Mouse (Mus musculus): ENCODE data around the gene Arhgef1. TPM values are rescaled to one million over a fixed set of nuclear protein-coding genes. Genes with fewer than 3 reads are reported as not detected.
A peak's percentile ranks its signal among the peaks of the same experiment; 100 is the strongest.

Gene Arhgef1
- polyA plus RNA-seq, 1 experiment from 2014 or later, result 73.7 TPM

GRCm38 (mm10) chr7:24897959-24898358 is 4.8 kb upstream of the Arhgef1 start:
- ATAC-seq, result no peak
- Histone ChIP-seq H3K27ac (ENCODE audit: low read length) (no peak overlapping the region), H3K9ac (replicated peaks; ENCODE audit: low read depth, low read length) (no peak overlapping the region), H3K9me3 (ENCODE audit: control insufficient read depth, low read length) (no peaks in the 10 kb centered on the region), H3K4me1 (replicated peaks; ENCODE audit: control insufficient read depth, insufficient read depth, low read length) (0 out of 2 replicates have a peak, but pooled peaks cover 1% of the 10 kb centered on the region), H3K27me3 (replicated peaks; ENCODE audit: control insufficient read depth, insufficient read depth, low read length) (no peaks in the 10 kb centered on the region), H3K4me3 (replicated peaks; ENCODE audit: low read length) (no peak overlapping the region), H3K36me3 (ENCODE audit: control insufficient read depth, insufficient read depth) (no peaks in the 10 kb centered on the region), H3K4me2 (ENCODE audit: low read length) (no peak overlapping the region)
- WGBS, result 83% methylated on average over 5 of the region's 5 CpGs

DNA sequence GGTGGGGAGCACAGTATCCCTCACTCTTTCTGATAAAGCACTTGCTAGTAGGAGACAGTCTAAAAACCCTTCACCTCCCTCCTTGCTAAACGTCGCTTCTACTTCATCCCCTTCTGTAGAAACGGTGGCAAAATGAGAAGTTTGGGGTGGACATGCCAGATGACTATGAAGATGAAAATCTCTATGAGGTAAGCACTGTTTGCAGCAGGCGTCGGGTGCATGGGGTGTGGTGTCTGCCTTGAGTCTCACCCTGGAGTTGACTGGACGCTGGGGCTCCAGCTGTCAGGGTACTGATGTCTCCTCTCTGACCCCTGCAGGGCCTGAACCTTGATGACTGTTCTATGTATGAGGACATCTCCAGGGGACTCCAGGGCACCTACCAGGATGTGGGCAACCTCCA is 1.6 kb upstream of the Arhgef1 start:
- H3K4me1 ChIP-seq (replicated peaks; ENCODE audit: control insufficient read depth, insufficient read depth, low read length), result peaks cover 27% of the 10 kb centered on the region
- no peaks in the 10 kb centered on the region for H3K27me3 ChIP-seq (replicated peaks; ENCODE audit: control insufficient read depth, insufficient read depth, low read length)
- no peaks in the 10 kb centered on the region for H3K9me3 ChIP-seq (ENCODE audit: control insufficient read depth, low read length)
- ATAC-seq, result no peak
- no peak overlapping the region for H3K9ac ChIP-seq (replicated peaks; ENCODE audit: low read depth, low read length)
- H3K27ac ChIP-seq (ENCODE audit: low read length), result no peak overlapping the region
- H3K36me3 ChIP-seq (ENCODE audit: control insufficient read depth, insufficient read depth), result no peaks in the 10 kb centered on the region
- 79% methylated on average over 6 of the region's 6 CpGs for WGBS
- no peak overlapping the region for H3K4me3 ChIP-seq (replicated peaks; ENCODE audit: low read length)
- H3K4me2 ChIP-seq (ENCODE audit: low read length), result no peak overlapping the region

- H3K27ac ChIP-seq (ENCODE audit: low read length), result no peak overlapping the region; the same call in 1 of the 2 replicates
- no peak overlapping the region for H3K4me3 ChIP-seq (replicated peaks; ENCODE audit: low read length)
- peaks cover 32% of the 10 kb centered on the region for H3K4me1 ChIP-seq (replicated peaks; ENCODE audit: control insufficient read depth, insufficient read depth, low read length)
- H3K9me3 ChIP-seq (ENCODE audit: control insufficient read depth, low read length), result no peaks in the 10 kb centered on the region
- no peak overlapping the region for H3K4me2 ChIP-seq (ENCODE audit: low read length)
- H3K9ac ChIP-seq (replicated peaks; ENCODE audit: low read depth, low read length), result no peak overlapping the region
- ATAC-seq, result no peak
- 77% methylated on average over 1 of the region's 1 CpGs for WGBS
- H3K27me3 ChIP-seq (replicated peaks; ENCODE audit: control insufficient read depth, insufficient read depth, low read length), result no peaks in the 10 kb centered on the region
- H3K36me3 ChIP-seq (ENCODE audit: control insufficient read depth, insufficient read depth), result no peaks in the 10 kb centered on the region
Measured at GRCm38 (mm10) chr7:24901842-24902241, 870 bp upstream of the Arhgef1 start.

DNA sequence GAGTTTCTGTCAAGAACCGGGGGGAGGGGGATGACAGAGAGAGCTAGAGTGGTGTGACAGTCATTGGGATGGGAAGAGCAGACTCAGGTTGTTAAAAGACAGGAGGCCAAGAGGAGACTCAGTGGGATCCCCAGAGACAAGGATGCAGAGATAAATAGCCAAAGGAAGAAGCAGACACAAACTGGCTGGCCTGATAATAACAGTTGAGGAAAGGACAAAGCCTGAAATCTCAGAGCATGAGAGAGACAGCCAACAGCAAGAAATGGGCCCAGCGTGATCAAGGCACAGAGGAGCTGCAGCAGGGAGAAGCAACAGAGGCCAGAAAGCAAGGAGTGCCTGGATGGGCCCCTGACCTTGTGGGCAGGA is 465 bp upstream of the Arhgef1 start:
- no peaks in the 10 kb centered on the region for H3K27me3 ChIP-seq (replicated peaks; ENCODE audit: control insufficient read depth, insufficient read depth, low read length)
- peak overlapping the region; percentile 85 for H3K9ac ChIP-seq (replicated peaks; ENCODE audit: low read depth, low read length)
- H3K4me2 ChIP-seq (ENCODE audit: low read length), result peak overlapping the region; percentile 63
- 53% methylated on average over 2 of the region's 2 CpGs for WGBS
- peak overlapping the region; percentile 31; the same call in 1 of the 2 replicates for H3K27ac ChIP-seq (ENCODE audit: low read length)
- no peaks in the 10 kb centered on the region for H3K36me3 ChIP-seq (ENCODE audit: control insufficient read depth, insufficient read depth)
- peaks cover 32% of the 10 kb centered on the region for H3K4me1 ChIP-seq (replicated peaks; ENCODE audit: control insufficient read depth, insufficient read depth, low read length)
- peak overlapping the region; percentile 68 for H3K4me3 ChIP-seq (replicated peaks; ENCODE audit: low read length)
- ATAC-seq, result no peak
- H3K9me3 ChIP-seq (ENCODE audit: control insufficient read depth, low read length), result no peaks in the 10 kb centered on the region

GRCm38 (mm10) chr7:24903444-24903825 is 723 bp downstream of the Arhgef1 start:
- peak overlapping the region; percentile 37; the same call in 1 of the 2 replicates for H3K9ac ChIP-seq (replicated peaks; ENCODE audit: low read depth, low read length)
- no peak for ATAC-seq
- no peak overlapping the region; the same call in 1 of the 2 replicates for H3K27ac ChIP-seq (ENCODE audit: low read length)
- H3K4me1 ChIP-seq (replicated peaks; ENCODE audit: control insufficient read depth, insufficient read depth, low read length), result peaks cover 32% of the 10 kb centered on the region
- peak overlapping the region; percentile 68 for H3K4me3 ChIP-seq (replicated peaks; ENCODE audit: low read length)
- 37% methylated on average over 10 of the region's 10 CpGs for whole genome bisulfite sequencing
- H3K9me3 ChIP-seq (ENCODE audit: control insufficient read depth, low read length), result no peaks in the 10 kb centered on the region
- H3K4me2 ChIP-seq (ENCODE audit: low read length), result peak overlapping the region; percentile 63
- 0 out of 2 replicates have a peak, but pooled peaks cover 2% of the 10 kb centered on the region for H3K36me3 ChIP-seq (ENCODE audit: control insufficient read depth, insufficient read depth)
- H3K27me3 ChIP-seq (replicated peaks; ENCODE audit: control insufficient read depth, insufficient read depth, low read length), result no peaks in the 10 kb centered on the region

DNA sequence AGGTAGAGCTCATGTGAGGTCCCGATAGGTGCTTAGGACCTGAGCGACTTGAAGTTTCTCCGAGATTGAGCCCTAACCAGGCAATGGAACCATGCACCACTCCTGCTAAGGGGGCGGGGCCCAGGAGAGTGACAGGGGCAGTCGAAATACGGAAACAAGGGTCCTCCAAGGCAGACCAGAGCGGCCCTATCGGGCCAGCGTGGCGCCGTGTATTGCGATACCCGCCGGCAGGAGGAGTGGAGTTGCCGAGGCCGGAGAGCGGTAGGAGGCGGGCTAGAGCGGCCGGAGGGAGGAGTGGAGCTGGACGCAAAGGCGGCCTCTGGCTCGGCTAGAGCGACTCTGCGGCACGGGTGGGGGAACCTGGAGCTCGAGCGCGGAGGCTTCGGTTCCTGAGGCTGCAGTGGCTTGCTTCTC is 1.4 kb downstream of the Arhgef1 start:
- H3K27me3 ChIP-seq (replicated peaks; ENCODE audit: control insufficient read depth, insufficient read depth, low read length), result no peaks in the 10 kb centered on the region
- peak overlapping the region; percentile 63 for H3K4me2 ChIP-seq (ENCODE audit: low read length)
- ATAC-seq, result peak; percentile 99
- H3K27ac ChIP-seq (ENCODE audit: low read length), result peak overlapping the region; percentile 53
- peak overlapping the region; percentile 57 for H3K9ac ChIP-seq (replicated peaks; ENCODE audit: low read depth, low read length)
- peaks cover 32% of the 10 kb centered on the region for H3K4me1 ChIP-seq (replicated peaks; ENCODE audit: control insufficient read depth, insufficient read depth, low read length)
- H3K9me3 ChIP-seq (ENCODE audit: control insufficient read depth, low read length), result no peaks in the 10 kb centered on the region
- peak overlapping the region; percentile 68 for H3K4me3 ChIP-seq (replicated peaks; ENCODE audit: low read length)
- H3K36me3 ChIP-seq (ENCODE audit: control insufficient read depth, insufficient read depth), result peaks cover 2% of the 10 kb centered on the region; the same call in 1 of the 2 replicates
- under 1% methylated on average over 30 of the region's 30 CpGs for WGBS

DNA sequence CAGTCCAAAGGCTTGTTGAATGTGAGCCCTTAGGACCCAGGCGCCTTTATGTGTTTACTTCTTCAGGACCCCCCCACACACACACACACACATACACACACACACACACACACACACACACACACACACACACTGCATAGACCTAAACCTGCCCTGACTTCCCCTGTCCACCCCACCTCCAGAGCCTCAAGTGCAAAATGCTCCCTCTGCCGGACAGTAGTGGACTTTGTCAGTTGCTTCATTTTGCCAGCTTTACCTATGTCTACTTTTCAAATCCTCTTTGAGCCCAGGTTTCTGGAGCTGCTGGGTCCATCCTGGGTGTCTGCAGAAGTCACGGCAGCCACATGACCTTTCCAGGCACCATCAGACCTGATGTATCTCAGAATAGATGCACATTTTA is 2.2 kb downstream of the Arhgef1 start:
- H3K9ac ChIP-seq (replicated peaks; ENCODE audit: low read depth, low read length), result peak overlapping the region; percentile 57
- H3K9me3 ChIP-seq (ENCODE audit: control insufficient read depth, low read length), result no peaks in the 10 kb centered on the region
- ATAC-seq, result no peak
- peak overlapping the region; percentile 63 for H3K4me2 ChIP-seq (ENCODE audit: low read length)
- H3K36me3 ChIP-seq (ENCODE audit: control insufficient read depth, insufficient read depth), result peaks cover 2% of the 10 kb centered on the region; the same call in 1 of the 2 replicates
- H3K4me1 ChIP-seq (replicated peaks; ENCODE audit: control insufficient read depth, insufficient read depth, low read length), result peaks cover 32% of the 10 kb centered on the region
- H3K27me3 ChIP-seq (replicated peaks; ENCODE audit: control insufficient read depth, insufficient read depth, low read length), result no peaks in the 10 kb centered on the region
- 12% methylated on average over 3 of the region's 3 CpGs for WGBS
- H3K27ac ChIP-seq (ENCODE audit: low read length), result no peak overlapping the region
- peak overlapping the region; percentile 68 for H3K4me3 ChIP-seq (replicated peaks; ENCODE audit: low read length)

DNA sequence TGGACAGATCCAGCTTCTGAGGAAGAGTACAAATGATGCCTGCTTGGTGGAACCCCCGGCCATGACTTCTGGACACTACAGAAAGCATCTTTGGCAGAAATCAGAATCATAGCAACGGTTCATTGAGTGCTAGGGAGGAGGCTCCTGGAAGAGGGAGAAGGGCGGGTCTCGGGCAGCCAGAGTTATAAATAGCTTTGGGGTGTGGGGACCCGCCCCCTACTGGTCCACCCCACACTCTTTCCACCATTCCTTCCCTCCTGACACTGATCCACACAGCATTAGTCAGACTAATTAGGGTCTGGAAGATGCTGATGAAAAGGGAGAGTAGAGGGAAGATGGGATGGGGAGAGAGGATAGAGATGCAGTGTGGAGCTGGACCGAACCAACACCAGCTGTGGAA is 3.8 kb downstream of the Arhgef1 start:
- Histone ChIP-seq H3K27ac (ENCODE audit: low read length) (no peak overlapping the region), H3K9me3 (ENCODE audit: control insufficient read depth, low read length) (no peaks in the 10 kb centered on the region), H3K4me3 (replicated peaks; ENCODE audit: low read length) (no peak overlapping the region), H3K36me3 (ENCODE audit: control insufficient read depth, insufficient read depth) (peaks cover 2% of the 10 kb centered on the region; the same call in 1 of the 2 replicates), H3K9ac (replicated peaks; ENCODE audit: low read depth, low read length) (no peak overlapping the region), H3K4me2 (ENCODE audit: low read length) (no peak overlapping the region), H3K27me3 (replicated peaks; ENCODE audit: control insufficient read depth, insufficient read depth, low read length) (no peaks in the 10 kb centered on the region), H3K4me1 (replicated peaks; ENCODE audit: control insufficient read depth, insufficient read depth, low read length) (peaks cover 32% of the 10 kb centered on the region)
- ATAC-seq, result no peak
- 49% methylated on average over 6 of the region's 6 CpGs for WGBS

DNA sequence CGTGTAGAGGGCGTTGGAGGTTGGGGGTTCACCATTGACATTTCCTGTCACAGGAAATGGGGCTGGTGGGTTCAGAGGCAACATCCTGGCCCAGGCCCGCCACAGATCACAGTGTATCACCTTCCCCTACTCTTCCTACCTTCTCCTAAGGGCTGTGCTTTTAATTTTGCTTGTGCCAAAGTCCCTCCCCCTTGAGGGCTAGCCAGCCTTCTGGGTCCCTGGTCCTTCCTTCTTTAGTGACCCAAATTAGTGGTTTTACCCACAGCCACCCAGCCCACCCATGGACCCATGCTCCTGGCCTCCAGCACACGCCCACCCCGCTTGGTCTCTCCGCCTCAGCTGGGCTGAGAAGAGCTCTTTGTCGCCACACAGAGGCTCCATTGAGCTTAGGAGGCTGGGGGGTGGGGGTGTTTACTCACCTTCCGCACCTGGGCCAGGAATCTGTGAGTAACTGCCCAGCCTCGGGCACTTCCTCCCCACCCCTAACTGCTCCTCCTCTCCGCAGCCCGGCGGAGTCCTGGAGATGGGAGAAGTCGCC is 4.6 kb downstream of the Arhgef1 start:
- 0 out of 2 replicates have a peak overlapping the region, but pooled peaks have one; percentile 2 for H3K9ac ChIP-seq (replicated peaks; ENCODE audit: low read depth, low read length)

DNA sequence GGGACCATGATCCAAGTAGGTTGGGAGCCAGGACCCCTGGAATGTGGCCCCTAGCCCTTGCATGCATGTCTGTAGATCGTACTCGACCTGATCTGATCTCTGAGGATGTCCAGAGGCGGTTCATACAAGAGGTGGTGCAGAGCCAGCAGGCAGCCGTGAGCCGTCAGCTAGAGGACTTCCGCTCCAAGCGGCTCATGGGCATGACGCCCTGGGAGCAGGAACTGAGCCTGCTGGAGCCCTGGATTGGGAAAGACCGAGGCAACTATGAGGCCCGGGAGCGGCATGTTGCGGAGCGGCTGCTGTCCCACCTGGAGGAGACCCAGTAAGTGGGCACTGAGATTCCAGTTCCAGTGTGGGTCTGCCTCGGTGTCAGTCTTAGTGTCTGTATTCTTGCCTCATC is 9.8 kb downstream of the Arhgef1 start:
- Histone ChIP-seq H3K9me3 (ENCODE audit: control insufficient read depth, low read length) (no peaks in the 10 kb centered on the region), H3K4me2 (ENCODE audit: low read length) (no peak overlapping the region), H3K27ac (ENCODE audit: low read length) (no peak overlapping the region), H3K9ac (replicated peaks; ENCODE audit: low read depth, low read length) (no peak overlapping the region), H3K4me1 (replicated peaks; ENCODE audit: control insufficient read depth, insufficient read depth, low read length) (no peaks in the 10 kb centered on the region), H3K36me3 (ENCODE audit: control insufficient read depth, insufficient read depth) (peaks cover 15% of the 10 kb centered on the region), H3K27me3 (replicated peaks; ENCODE audit: control insufficient read depth, insufficient read depth, low read length) (no peaks in the 10 kb centered on the region), H3K4me3 (replicated peaks; ENCODE audit: low read length) (no peak overlapping the region)
- WGBS, result 91% methylated on average over 14 of the region's 14 CpGs
- no peak for ATAC-seq

More for the DNA sequence above, 4.6 kb downstream of the Arhgef1 start:
- H3K9me3 ChIP-seq (ENCODE audit: control insufficient read depth, low read length), result no peaks in the 10 kb centered on the region
- H3K27ac ChIP-seq (ENCODE audit: low read length), result no peak overlapping the region
- H3K27me3 ChIP-seq (replicated peaks; ENCODE audit: control insufficient read depth, insufficient read depth, low read length), result no peaks in the 10 kb centered on the region
- no peak overlapping the region for H3K4me3 ChIP-seq (replicated peaks; ENCODE audit: low read length)
- WGBS, result 35% methylated on average over 13 of the region's 13 CpGs
- peaks cover 32% of the 10 kb centered on the region for H3K4me1 ChIP-seq (replicated peaks; ENCODE audit: control insufficient read depth, insufficient read depth, low read length)
- no peak overlapping the region for H3K4me2 ChIP-seq (ENCODE audit: low read length)
- peaks cover 2% of the 10 kb centered on the region for H3K36me3 ChIP-seq (ENCODE audit: control insufficient read depth, insufficient read depth)
- ATAC-seq, result no peak

All from forebrain, embryonic 16.5 days (tissue).